Mouse (Mus musculus) urinary bladder, postnatal 10 days (tissue): Measurements from ENCODE around the gene Gm6034.
"Not testable (repeated sequence)": the region's sequence is repeated elsewhere in the genome, so short reads cannot be mapped to it uniquely, and the experiment has no call there.

Source experiments
- DNase-seq: peaks from one replicate; pipeline ENCODE4 v3.0.0; 2022; ENCODE audit warnings: low spot score

Gm6034 gene

DNA sequence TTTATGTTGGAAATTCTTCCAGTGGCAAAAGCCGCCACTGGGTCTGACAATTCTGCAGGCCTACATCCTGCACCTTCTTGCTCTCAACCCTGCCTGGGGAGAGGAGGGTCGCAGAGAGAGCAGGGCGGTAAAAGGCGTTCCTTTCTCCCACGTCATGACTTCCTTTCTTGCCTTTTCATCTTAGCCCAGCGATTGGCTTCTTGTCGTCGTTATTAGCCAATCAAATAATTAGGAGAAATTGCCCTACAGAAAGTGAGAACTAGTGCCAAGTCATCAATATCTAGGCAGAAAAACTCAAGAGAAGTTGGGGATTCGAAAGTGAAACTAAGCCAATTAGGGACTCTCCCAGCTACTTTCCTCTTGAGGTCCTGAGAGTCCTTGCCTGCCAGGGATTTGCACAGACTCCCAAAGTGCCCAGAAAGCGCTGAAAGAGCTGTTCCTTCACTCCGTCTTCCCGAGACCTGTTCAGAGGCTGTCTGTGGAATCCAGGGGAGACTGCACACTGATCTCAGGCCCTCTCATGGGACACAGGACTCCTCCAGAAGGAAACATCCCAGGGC is at the start of gene Gm6034, which contains the start of gene H2-T22:
Gene Gm6034 (plus strand): TSS at position 352 of the 560 bp plus-strand sequence.
Gene H2-T22 (minus strand): TSS at position 138 of the 560 bp plus-strand sequence.
- not testable (repeated sequence) for DNase-seq

DNA sequence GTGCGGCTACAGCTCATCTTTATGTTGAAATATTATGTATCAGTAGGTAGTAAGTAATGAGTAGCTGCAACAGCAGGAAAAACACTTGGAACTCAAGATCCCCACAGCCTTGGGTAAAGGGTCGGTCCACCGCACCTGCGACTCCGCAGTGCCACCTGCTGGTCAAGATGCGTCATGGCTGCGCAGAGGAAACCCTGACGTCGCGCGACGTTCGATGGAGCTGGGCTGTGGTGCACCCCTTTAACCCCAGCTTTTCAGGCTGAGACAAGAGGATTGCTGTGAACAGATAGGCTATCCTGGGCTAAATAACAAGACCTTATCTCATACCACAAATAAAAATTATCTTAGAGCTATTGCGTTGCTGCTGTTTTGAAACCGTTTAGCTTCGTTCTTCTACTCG is 49.1 kb upstream of the Gm6034 start:
- DNase-seq = peak; percentile 34

DNA sequence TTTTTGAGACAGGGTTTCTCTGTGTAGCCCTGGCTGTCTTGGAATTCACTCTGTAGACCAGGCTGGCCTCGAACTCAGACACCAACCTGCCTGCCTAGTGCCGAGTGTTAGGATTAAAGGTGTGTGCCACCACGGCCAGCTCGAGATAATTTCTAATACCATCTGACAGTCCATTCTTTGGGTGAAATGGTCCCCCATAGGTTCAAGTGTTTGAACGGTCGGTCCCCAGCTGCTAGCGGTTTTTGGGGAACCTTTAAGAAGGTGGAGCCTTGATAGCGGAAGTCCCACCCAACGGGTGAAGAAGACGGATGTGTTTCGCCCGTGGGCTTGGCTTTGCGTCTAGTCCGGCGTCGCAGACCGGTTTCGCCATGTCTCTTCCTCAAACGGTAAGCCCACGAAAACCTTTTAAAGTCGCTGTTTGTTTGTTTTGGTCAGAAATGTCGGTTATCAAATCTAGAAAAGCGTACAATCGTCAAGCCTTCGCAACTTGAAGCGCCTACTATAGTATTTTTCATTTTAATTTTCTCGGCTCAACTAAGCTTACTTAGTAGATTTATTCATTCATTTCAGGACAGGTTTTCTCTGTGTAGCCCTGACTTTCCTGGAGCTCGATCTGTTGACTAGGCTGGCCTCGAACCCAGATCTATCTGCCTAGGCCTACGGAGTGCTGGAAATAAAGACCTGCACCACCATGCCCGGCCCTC is 48.4 kb upstream of the Gm6034 start:
- DNase-seq = no peak

DNA sequence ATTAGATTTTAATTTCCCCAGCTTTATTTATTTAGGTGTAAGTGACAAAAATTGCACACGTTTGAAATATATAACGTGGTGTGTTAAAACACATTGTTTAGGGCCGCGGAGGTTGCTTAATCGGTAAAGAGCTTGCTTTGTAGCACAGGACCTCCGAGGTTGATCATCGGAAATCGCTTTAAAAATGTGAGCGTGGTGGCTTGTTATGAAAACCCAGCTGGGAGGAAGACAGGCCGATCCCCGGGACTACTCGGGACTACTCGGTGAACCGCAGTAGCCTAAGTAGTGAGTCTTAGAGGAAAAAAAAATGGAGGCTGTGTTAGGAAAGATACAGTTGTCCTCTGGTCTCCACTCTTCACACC is 47.9 kb upstream of the Gm6034 start:
- DNase-seq = no peak

GRCm38 (mm10) chr17:35996949-35997348 is 45.8 kb upstream of the Gm6034 start:
- DNase-seq = peak; percentile 86

GRCm38 (mm10) chr17:35997713-35998510 is 44.8 kb upstream of the Gm6034 start:
- DNase-seq = no peak

GRCm38 (mm10) chr17:35998545-35999305 is 44.0 kb upstream of the Gm6034 start:
- DNase-seq = no peak

- no peak for DNase-seq
Measured at GRCm38 (mm10) chr17:35999356-35999755, 43.4 kb upstream of the Gm6034 start.

GRCm38 (mm10) chr17:36000349-36000748 is 42.4 kb upstream of the Gm6034 start:
- no peak for DNase-seq

DNA sequence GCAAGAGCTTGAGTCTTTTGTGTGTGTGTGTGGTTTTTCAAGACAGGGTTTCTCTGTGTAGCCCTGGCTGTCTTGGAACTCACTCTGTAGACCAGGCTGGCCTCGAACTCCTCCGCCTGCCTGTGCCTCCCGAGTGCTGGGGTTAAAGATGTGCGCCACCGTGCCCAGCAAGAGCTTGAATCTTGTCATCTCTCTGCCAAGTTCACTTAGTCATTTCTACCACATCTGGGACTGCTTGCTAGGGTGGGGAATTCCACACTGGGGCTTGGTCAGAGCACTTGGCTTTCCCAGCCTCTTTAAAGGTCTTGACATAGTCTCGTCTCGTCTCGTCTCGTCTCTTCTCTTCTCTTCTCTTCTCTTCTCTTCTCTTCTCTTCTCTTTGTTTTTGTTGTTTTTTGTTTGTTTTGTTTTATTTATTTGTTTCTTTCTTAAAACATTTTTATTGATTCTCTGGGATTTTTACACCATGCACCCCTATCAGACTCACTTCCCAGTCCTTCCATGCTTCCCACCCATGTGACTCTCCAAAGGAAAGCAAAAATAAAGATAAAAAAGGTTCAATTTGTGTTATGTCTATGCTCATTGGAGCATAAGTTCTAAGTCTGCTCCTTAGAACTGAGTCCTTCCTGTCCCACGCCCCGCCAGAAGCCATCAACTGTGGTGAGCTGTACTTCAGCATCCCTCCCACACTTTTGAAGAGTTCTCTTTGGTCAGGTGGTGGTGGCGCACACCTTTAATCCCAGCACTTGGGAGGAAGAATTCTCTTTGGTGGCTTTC is 41.5 kb upstream of the Gm6034 start:
- no peak for DNase-seq

GRCm38 (mm10) chr17:36001966-36002365 is 40.8 kb upstream of the Gm6034 start:
- DNase-seq = no peak

- no peak for DNase-seq
Measured at GRCm38 (mm10) chr17:36003331-36003730, 39.4 kb upstream of the Gm6034 start.

GRCm38 (mm10) chr17:36004409-36004808 is 38.4 kb upstream of the Gm6034 start:
- not testable (repeated sequence) for DNase-seq

DNA sequence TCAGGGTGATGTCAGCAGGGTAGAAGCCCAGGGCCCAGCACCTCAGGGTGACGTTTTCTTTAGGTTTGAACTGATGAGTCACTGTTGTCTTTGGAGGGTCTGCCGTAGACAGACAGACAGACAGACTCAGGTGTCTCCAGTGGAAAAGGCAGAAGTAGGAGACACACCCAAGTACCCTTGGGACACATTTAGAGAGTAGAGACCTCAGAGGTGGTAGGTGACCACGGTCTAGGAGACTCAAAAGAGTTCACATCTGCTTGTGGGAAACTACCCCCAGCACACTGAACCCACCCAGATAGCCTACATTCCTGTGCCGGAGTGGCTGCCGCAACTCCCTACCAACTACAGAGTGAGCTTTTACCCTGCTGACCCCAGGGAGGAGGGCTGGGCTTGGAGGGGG is 27.8 kb upstream of the Gm6034 start:
- DNase-seq = no peak

GRCm38 (mm10) chr17:36017046-36017445 is 25.7 kb upstream of the Gm6034 start:
- DNase-seq = no peak

DNA sequence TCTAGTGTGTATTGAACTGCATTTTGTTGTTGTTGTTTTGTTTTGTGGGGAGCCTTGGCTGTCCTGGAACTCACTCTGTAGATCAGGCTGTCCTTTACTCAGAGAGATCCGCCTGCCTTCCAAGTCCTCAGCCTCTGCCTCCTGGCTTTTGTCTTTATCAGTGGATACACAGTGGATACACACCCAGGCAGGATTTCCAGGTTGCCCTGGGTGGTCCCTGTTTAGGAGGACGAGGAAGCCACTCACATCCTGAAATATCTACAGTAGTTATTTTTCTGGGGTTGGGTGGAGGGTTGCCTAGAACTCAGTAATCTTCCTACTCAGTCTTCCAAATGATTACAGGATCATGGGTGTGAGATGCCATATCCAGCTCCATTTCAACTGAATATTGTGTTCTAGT is 23.8 kb upstream of the Gm6034 start:
- DNase-seq = no peak

GRCm38 (mm10) chr17:36019519-36019918 is 23.2 kb upstream of the Gm6034 start:
- DNase-seq = no peak

DNA sequence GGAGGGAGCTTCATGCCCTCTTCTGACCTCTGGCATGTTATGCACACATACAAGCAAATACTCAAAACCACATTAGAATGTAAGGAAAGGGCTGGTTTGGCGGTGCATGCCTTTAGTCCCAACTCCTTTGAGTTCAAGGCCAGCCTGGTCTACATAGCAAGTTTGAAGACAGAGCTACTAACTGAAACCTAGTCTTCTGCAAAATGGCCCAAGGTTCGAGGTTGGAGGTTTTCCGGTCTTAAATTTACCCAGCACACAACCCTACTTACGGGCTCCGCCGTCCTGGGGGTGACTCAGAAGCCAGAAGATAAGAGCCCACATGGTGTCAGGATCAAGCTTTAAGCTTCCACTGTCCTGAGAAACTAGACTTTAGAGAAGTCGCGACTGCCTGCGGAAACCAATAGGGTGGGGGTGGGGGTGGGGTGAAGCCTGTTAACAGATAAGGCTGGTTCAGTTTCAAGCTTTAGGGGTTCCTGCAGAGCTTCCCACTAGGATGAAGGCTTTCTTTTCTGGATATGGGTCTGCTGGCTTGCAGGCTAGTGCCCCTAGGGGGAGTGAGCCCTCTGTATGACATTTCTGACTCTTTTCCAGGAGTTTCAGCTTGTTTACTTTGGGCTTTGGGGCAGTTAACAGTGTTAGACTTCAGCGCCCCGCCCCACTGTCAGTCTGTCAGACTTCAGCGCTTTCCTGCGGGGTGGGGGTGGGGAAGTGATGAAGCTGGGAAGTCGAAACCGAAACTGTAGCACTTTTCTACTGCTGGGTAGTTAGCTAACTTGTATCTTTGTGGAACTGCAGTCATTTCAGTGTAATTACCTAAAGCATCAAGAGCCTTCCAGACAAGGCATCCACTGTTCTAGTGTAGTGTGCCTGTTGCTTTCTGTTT is 22.3 kb upstream of the Gm6034 start, which contains the start of gene H2-T24:
Gene H2-T24 (minus strand): TSS at position 370 of the 883 bp plus-strand sequence.
- DNase-seq = no peak

DNA sequence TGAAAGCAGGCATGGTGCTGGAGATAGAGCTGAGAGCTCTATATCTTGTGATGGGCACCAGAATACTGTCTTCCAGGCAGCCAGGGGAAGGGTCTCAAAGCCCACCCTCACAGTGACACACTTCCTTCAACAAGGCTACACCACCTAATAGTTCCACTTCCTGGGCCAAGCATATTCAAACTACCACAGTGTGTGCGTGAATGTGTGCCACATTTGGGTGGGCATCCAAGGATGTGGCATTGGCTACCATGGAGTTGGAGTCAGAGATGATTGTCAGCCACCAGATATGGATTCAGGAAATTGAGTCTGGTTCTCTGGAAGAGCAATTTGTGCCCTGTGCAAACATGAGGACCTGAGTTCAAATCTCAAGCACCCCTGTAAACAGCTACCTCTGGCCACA is 21.5 kb upstream of the Gm6034 start:
- DNase-seq = no peak

DNA sequence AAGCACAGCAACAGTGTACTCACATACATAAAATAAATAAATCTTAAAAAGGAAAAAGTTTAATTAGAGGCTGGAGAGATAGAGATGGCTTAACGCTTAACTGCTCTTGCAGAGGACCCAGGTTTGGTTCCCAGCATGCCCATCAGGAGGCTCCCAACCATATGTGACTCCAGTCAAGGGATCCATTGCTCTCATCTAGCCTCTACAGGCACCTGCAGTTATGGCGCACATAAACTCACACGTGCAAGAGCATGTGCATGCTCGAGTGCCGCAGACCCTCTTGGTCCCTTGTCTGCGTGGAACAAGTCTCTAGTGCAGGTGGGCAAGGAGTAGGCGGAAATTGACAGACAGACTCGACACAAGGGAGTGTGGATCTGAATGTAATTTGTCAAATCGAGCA is 20.7 kb upstream of the Gm6034 start:
- DNase-seq = no peak
